Mouse (Mus musculus): ENCODE data around the gene Lck.

DNA sequence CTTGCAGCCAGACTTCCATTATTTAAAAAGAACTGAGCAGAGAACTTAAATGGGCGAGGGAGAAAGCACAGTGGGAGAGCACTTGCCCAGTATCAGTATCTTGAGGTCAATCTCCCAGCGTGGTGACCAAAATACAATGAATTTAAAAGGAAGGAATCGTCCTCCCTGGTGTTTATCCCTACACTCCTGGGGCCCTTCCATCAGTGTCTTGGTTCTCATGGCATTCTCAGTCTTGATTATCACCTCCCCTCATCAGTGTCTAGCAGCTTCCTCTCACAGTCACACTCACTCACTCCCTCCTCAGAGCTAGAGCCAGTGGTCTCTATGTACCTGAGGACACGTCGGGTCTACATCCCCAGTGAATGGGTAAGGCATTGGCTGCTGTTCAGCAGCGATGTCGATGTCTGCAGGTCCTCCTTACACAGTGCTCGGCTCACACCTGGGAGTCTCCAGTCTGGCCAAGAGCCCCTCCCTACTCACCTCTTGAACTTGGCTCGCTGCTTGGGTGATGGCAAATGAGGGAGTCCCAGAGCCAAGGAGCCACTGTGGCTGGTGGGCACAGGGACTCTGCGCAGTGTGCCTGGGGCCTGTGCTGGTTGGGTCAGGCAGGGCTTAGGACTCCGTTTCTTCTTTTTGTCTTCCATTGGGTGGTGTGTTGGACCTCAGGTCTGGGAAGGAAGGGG is 48.8 kb upstream of the Lck start:
- TF ChIP-seq CTCF (IDR thresholded peaks at IDR 0.05; ENCODE audit: low read depth, low read length) (no peak), POLR2A (IDR thresholded peaks at IDR 0.05; ENCODE audit: borderline replicate concordance, low read depth, low read length) (no peak)

Measured in bone marrow macrophage, adult 2 months (primary cell).